Mouse (Mus musculus): ENCODE measurements around the gene Crygs.
"Not testable (repeated sequence)": the region's sequence is repeated elsewhere in the genome, so short reads cannot be mapped to it uniquely, and the experiment has no call there.

Gene Crygs

DNA sequence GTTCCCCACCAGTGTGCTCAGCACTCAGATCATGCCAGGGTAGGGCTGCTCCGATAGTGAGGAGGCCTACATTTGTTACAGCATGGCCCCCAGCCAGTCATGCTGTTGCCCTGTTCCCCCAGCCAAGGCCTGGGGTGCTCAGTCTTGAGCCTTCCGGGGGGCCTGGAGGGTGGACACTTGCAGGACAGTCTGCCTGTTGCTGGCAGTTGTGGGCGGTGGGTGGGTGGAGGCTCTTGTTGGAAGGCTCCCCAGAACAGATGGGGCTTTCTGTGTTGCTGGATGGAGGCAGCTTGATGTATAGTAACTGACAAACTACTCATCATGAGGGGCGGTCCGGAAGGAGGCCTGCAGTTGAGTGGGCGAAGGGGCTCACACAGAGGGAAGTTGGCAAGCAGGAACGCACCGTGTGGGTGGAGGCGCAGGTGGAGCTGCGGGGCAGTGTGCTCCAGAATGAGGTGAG is 21.4 kb downstream of the Crygs start:
- no peak for DNase-seq (ENCODE audit: low read depth)

DNA sequence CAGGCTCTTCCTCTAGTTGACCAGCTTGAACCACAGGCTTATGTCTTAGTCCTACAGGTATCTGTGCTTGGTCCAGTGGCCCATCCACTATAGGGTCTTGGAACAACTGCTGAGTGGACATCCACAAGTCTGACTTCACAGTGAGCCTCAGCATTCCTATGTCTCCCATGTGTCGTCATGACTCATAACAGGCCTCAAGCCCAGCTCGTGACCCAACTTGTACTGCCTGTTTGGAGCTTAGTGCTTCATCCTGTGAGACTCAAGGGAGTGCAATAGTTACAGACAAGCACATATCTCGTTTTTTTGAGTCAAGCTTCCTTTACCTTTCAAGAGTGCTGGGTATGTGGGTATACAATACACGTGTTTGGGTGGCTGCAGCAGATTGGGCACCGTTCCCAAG is 28.7 kb downstream of the Crygs start:
- no peak for DNase-seq (ENCODE audit: low read depth)

DNA sequence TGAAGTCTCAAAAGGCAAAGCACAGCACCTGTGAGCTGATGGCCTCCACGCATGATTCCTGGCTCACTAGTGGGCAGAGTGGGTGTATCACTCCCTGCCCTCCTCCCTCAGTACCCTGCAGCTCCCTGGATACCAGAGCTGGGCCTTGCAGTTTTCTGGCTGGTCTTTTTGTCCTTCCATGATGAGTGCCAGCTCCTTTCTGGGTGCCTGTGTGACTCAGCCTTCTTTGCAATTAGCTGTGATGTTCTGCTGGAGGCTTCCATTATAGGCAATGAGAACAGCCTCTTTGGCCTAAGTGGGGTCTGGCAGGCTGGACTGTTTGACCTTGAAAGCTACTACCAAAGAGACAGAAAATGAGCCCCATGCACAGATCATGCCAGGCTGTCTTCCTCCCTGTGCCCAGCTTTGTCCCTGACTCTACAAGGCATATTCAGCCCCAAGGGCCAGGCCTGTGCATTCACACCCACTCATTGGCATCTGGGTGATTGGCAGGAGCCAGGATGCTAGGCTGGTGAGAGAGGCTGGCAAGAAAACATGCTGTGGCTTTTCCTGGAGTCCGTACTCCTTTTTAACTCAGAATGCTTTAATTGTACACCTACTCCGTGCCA is 32.0 kb downstream of the Crygs start:
- DNase-seq (ENCODE audit: low read depth) = no peak

- DNase-seq (ENCODE audit: low read depth) = not testable (repeated sequence)
Observed at GRCm38 (mm10) chr16:22778296-22778695, 33.1 kb downstream of the Crygs start.

DNA sequence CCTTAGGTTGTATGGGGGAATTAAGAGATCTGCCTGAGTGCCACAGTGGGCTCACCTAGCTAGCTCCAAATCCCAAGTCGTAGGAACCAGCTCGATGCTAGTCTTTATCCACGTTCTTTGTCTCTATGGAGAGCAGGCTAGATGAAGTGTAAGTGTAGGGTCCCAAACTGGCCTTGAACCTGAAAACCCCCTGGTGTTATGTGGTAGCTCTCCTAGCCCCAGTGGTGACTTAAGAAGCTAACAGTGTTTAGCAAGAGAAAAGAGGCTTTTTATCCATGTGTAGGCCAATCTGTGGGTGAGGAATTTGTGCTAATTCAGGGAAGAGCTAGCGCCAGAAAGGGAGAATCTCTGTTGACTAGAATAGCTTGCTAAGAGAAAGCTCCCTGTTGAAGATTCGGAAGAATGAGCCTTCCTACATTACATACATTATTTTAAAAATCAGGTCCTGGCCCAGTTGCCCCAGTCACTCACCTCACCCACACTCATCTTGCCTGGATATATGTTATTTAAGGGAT is 35.8 kb downstream of the Crygs start:
- no peak for DNase-seq (ENCODE audit: low read depth)

GRCm38 (mm10) chr16:22768661-22769060 is 42.7 kb downstream of the Crygs start:
- no peak for DNase-seq (ENCODE audit: low read depth)

DNA sequence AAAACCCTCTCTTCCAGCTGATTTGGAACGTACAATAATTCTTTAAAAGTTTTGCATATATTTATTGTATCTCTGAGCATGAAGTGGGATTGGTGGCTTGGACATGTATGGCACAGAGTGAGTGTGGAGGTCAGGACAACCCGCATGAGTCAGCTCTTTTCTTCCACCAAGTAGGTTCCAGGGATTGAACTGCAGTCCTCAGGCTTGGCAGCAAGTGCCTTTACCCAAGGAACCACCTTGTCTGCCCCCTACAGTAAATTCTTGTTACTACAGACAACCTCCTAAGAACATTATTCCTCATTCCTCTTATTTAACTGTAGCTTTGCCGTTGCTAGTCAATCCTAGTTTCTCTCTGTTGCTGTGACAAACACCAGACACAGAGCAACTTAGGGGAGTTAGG is 44.0 kb downstream of the Crygs start:
- DNase-seq (ENCODE audit: low read depth) = no peak

- DNase-seq (ENCODE audit: low read depth) = no peak
Observed at GRCm38 (mm10) chr16:22766738-22767211, 44.6 kb downstream of the Crygs start.

DNA sequence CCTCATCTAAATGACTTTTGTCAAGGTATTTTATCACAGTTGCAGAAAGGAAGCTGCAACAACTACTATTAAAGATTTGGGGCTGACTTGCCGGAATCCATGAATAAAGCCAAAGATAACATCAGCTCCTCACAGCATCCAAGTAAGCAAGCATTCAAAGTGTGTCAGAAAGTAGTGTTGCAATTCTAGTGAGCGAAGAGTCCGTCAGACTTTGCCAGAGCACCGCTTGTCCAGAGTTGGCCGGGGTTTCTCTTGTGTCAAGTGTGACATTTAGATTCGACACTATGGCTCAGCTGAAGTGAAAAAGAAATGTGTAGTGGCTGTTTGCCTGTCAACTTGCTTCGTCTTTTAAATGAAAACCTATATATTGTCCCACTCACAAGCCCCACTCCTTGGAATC is 45.8 kb downstream of the Crygs start:
- DNase-seq (ENCODE audit: low read depth) = no peak

Data from c-Kit-positive CD71-positive TER-119-negative erythroid progenitor cells, embryonic 14.5 days (primary cell).